Mouse (Mus musculus): ENCODE data around the gene Tbc1d9. TPM values are rescaled to one million over a fixed set of nuclear protein-coding genes. Genes with fewer than 3 reads are reported as not detected.

Gene Tbc1d9
- total RNA-seq (2017) = 13.9 to 21.4 TPM (median 17.8 TPM) in 3 replicates

DNA sequence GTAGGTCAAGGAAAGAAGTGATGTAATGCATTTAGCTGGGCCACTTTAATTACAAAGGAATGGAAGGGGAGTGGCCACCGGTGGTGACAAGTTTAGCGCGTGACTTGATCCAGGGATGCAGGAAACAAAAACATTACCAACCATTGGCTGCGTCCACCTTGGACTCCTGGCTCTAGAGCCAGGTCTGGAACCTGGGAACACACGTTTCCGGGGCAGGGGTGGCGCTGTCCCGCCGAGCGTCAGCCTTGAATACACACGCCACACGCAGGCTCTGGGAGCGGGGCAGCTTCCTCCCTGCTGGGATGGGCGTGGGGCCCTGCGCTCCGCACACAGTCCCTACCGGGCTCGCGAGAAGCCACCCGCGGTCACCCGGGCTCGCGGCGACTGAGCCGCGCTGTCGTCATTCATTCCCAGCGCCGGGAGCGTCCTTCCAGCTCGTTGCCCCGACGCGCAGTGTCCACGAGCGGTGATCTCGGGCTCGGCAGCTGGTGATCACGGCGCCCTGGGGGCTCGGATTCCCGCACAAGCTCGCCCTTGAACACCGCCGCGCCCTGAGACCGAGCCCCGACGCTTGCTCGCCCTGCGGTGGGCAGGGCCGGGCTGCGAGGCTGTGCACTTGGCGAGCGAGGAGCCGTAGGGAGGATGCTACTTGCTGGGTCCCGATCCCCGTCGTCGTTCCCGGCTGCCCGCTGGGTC lies at the start of gene Tbc1d9:
Gene Tbc1d9, plus strand, starts transcription at position 118 of the 696 bp plus-strand sequence.
- ATAC-seq (replicated peaks; ENCODE audit: insufficient number of reproducible peaks, low FRiP score, low TSS enrichment, poor library complexity, severe bottlenecking) = peak; percentile 82

- ATAC-seq (replicated peaks; ENCODE audit: insufficient number of reproducible peaks, low FRiP score, low TSS enrichment, poor library complexity, severe bottlenecking) = no peak
Measured at GRCm38 (mm10) chr8:83135086-83135485, 30.1 kb upstream of the Tbc1d9 start.

- ATAC-seq (replicated peaks; ENCODE audit: insufficient number of reproducible peaks, low FRiP score, low TSS enrichment, poor library complexity, severe bottlenecking) = no peak
Measured at GRCm38 (mm10) chr8:83140068-83140467, 25.1 kb upstream of the Tbc1d9 start.

- peak; percentile 83 for ATAC-seq (replicated peaks; ENCODE audit: insufficient number of reproducible peaks, low FRiP score, low TSS enrichment, poor library complexity, severe bottlenecking)
Measured at GRCm38 (mm10) chr8:83140701-83141111, 24.4 kb upstream of the Tbc1d9 start.

DNA sequence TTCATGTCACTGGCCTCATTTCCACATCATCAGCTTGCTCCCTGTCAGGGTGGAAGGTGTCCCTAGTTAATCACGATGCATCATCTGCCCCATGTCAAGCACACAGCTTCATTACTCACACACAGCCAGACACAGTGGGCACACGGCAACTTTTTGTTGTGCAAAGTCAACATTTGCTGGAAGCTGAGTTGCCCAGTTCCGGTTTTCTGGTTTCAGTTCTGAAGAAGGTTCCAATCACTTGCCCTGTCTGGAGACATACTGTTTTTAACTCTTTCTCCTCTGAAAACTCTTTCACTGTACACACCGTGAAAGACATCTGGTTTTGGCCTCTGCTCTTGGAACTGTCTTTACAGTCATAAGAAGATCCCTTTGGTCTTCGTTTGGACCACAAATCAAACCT lies 23.8 kb upstream of the Tbc1d9 start:
- ATAC-seq (replicated peaks; ENCODE audit: insufficient number of reproducible peaks, low FRiP score, low TSS enrichment, poor library complexity, severe bottlenecking) = peak; percentile 72

DNA sequence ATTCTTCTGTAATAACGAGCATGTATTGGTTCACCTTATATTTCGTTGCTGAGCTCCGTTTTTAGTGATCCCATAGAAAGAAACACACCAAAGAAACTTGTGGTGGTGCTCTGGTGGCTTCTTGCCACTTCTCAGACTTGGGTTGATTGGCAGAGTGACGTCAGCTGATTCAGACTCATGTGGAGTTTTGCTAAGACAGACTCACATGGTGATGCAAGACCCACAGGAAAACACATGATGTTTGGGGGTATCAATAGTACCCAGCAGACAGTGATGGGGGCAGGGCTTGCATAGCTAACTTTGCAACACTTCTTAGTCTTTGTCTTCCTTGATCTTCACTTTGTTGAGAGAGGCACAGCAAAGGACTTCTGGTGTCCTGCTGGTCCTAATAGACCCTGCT lies 20.6 kb upstream of the Tbc1d9 start:
- no peak for ATAC-seq (replicated peaks; ENCODE audit: insufficient number of reproducible peaks, low FRiP score, low TSS enrichment, poor library complexity, severe bottlenecking)

DNA sequence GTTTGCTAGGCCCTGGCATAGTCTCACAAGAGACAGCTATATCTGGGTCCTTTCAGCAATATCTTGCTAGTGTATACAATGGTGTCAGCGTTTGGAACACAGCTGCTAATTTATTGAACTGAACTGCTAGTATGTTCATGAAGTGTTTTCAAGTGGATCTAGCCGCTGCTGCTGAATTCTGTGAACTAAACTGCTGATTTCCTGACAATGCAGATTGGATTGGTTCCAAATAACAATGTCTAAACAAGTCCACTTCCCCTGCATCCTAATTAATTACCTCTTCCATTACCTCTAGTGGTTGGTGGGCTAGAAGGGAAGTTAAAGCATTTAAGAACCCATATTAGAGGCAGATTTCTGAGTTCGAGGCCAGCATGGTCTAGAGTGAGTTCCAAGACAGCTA lies 19.7 kb upstream of the Tbc1d9 start:
- no peak for ATAC-seq (replicated peaks; ENCODE audit: insufficient number of reproducible peaks, low FRiP score, low TSS enrichment, poor library complexity, severe bottlenecking)

DNA sequence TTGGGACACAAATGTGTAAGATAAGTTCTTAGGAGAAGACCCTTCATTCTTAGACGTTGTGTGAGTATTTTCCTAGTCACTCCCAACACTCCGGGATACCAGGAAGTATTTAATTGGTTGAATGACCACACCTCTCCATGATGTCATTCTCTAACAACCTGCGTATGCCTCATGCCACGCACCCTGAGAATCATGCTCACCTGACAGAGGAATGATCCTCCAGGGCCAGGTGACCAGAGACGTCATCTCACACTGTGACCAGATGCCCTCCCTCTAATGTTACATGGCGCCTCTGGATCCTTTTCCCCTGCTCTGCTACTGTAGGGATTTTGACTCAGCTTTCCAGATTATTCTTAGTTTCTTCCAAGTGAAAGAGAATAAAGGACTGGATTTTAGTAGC lies 16.0 kb upstream of the Tbc1d9 start:
- no peak for ATAC-seq (replicated peaks; ENCODE audit: insufficient number of reproducible peaks, low FRiP score, low TSS enrichment, poor library complexity, severe bottlenecking)

DNA sequence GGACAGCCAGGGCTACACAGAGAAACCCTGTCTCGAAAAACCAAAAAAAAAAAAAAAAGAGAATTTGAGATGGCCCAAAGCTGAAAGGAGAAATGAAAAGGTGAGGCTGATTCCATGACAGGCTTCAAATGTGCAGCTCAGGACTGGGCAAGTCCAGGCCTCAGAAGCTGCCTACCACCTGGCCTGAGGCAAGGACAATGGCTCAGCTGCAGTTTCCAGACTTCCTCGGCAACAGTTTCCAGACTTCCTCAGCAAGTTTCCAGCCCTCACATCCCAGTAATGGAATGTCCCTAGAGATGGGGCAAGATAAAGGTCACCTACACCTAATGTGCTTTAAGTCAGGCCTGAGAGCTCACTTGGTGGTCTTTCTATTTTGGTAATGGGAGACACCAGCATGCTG lies 13.1 kb upstream of the Tbc1d9 start:
- ATAC-seq (replicated peaks; ENCODE audit: insufficient number of reproducible peaks, low FRiP score, low TSS enrichment, poor library complexity, severe bottlenecking) = no peak

DNA sequence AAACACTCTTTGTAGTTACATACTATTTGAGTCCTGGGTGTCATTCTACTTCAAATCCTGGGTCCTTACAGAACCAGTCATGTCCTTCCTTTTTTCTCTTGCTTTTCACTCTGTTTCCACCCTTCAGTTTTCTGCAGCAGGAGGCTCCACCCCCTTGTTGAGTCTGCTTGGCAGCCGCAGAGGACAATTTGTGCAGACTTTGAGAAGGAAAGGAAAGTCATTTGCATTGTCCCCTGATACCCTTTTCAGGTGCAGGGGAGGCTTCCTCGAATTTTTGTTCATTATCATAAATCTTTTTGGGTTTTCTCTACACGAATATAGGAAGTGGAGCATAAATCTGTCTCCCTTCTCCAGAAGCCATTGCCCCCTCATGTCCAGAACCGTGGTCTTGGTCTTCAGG lies 12.7 kb upstream of the Tbc1d9 start:
- no peak for ATAC-seq (replicated peaks; ENCODE audit: insufficient number of reproducible peaks, low FRiP score, low TSS enrichment, poor library complexity, severe bottlenecking)

DNA sequence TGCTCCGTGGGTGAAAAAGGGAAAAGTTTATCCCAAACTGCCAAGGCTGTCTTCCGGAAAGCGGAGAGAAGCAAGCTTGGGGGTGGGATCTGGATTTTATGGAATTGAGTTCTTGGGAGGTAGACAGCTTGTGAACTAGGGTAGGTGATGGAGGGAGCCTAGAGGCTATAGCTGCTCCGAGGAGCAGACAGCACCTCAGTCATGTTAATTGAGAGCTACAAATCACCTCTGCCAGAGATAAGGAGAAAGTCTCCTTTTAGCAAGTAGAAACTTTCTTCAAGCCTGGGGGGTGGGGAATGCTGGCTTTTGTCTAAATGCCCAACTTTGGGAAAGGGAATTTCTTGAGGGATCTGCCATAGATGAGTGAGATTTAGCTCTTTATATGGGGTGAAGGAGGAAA lies 10.0 kb upstream of the Tbc1d9 start:
- no peak for ATAC-seq (replicated peaks; ENCODE audit: insufficient number of reproducible peaks, low FRiP score, low TSS enrichment, poor library complexity, severe bottlenecking)

DNA sequence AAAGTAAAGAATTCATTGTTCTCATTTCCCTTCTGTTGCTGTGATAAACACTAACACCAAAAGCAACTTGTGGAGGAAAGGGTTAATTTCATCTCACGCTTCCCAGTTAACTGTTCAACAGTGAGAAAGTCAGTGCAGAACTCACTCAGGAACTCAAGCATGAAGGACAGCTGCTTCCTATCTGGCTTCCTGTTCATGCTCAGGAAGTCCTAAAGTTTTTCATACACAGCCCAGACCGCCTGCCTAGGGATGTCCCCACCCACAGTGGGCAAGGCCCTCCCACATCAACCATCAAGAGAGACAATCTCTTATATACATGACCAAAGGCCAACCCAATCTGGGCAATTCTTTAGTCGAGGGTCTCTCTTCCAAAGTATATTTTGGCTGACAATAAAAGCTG lies 6.2 kb upstream of the Tbc1d9 start:
- ATAC-seq (replicated peaks; ENCODE audit: insufficient number of reproducible peaks, low FRiP score, low TSS enrichment, poor library complexity, severe bottlenecking) = no peak

DNA sequence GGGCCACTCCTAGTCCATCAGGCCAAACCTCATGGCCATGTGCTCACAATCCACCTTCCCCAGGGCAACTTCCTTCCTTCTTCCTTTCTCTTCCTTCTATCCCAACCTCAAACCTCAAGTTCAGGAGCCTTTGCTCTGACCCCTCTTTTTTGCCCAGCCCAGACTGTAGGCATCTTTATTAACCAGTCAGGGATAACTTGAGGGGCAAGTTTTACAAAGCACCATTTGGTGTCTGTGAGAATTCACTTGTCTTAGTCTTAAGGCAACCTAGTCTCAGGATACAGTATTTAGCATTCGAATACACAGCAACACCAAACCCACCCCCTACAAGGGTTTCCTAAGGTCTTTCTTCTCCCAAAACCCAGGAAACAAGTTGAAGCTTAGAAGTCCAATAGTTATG lies 5.5 kb upstream of the Tbc1d9 start:
- ATAC-seq (replicated peaks; ENCODE audit: insufficient number of reproducible peaks, low FRiP score, low TSS enrichment, poor library complexity, severe bottlenecking) = no peak

DNA sequence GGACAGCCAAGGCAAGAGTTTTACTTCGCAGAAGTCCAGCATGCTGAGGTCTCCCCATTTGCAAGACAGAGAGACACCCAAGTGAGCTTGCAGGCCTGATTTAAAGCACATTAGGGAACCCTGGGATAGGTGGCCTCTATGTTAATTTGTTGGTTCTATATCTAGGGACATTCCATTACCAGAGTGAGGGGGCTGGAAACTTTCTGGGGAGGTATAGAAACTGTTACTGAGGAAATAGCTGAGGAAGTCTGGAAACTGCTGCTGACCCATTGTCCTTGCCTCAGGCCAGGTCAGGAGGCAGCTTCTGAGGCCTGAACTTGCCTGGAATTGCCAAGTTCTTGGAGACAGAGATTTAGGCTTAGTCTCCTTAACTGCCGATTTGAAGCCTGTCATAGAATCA lies 4.5 kb upstream of the Tbc1d9 start:
- no peak for ATAC-seq (replicated peaks; ENCODE audit: insufficient number of reproducible peaks, low FRiP score, low TSS enrichment, poor library complexity, severe bottlenecking)

DNA sequence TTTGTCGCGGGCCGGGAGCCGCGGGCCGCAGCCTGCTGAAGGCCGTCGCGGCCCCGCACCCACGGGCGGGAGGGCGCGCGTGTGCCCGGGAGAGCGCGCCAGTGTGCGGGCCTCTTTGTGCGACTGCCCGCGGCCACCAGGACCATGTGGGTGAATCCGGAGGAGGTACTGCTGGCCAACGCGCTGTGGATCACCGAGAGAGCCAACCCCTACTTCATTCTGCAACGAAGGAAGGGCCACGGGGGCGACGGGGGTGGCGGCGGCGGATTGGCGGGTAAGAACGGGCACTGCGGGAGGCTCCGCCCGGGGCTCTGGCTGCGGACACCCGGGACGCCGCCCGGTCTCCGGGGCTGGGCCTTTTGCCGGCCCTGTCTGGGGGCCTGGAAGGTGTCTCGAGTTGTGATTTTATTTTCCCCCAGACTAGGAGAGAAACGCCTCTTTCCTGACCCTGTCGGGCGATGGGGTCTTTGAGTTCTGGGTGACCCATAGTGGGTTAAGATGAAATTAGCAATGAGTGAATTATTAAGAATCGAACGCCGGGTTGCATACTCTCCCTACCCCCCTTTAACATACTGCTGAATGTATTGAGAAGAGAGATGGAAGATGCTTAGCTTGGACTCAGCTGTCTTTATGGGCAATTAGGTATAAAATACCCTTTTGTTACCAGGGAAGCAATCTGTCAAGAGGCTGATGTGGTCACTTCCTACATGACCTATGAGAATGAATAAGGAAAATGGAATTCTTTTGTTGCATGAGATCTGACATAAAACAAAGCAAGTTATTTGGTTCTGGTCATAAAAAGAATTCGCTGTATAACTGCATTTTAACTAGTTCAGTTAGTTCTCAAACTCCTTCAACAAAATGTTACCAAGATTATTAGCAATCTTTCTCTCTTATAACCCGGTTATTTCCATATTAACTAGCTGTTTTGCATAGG lies 1.0 kb downstream of the Tbc1d9 start, which contains the start of gene Gm10645:
Gene Gm10645, minus strand, starts transcription at position 240 of the 937 bp plus-strand sequence.
- peak; percentile 41; the same call in 1 of the 2 replicates for ATAC-seq (replicated peaks; ENCODE audit: insufficient number of reproducible peaks, low FRiP score, low TSS enrichment, poor library complexity, severe bottlenecking)

DNA sequence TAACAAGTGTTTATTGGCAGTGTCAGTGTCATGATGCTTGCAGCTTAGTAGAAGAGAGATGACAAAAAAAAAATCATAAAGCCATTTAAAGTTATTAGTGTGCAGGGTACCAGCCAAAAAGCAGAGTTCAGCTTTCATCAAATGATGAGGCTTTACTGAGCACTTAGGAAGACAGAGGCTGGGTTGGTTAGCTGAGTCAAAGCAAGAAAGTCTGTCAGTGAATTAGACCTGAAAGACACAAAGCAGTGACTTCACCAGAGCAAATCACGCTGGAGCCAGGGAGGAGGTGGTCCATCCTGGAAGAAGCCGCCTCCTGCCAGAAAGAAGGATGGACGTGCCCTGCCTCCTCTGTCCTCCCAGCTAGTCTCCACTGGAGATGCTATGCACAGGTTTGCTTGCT lies 2.8 kb downstream of the Tbc1d9 start:
- no peak for ATAC-seq (replicated peaks; ENCODE audit: insufficient number of reproducible peaks, low FRiP score, low TSS enrichment, poor library complexity, severe bottlenecking)

DNA sequence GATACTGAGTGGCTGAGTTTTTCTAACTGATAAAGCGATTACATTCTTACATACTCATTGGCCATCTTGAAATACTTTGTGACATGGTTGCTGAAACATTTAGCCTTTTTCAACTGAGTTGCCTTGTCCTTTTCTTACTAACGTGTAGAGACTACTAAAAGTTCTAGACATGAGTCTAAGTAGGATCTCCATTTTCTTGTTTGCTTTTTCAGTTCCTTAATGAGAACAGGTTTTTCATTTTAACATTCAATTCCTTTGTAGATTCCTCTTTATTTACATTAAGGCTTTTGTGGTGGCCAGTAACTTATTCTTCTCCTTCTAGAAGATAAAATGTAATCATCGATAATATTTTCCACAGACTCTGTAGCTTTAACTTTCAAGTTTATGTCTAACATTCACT lies 4.0 kb downstream of the Tbc1d9 start:
- no peak for ATAC-seq (replicated peaks; ENCODE audit: insufficient number of reproducible peaks, low FRiP score, low TSS enrichment, poor library complexity, severe bottlenecking)

- ATAC-seq (replicated peaks; ENCODE audit: insufficient number of reproducible peaks, low FRiP score, low TSS enrichment, poor library complexity, severe bottlenecking) = no peak
Measured at GRCm38 (mm10) chr8:83169709-83170108, 4.6 kb downstream of the Tbc1d9 start.

GRCm38 (mm10) chr8:83170894-83171293 lies 5.7 kb downstream of the Tbc1d9 start:
- ATAC-seq (replicated peaks; ENCODE audit: insufficient number of reproducible peaks, low FRiP score, low TSS enrichment, poor library complexity, severe bottlenecking) = no peak

DNA sequence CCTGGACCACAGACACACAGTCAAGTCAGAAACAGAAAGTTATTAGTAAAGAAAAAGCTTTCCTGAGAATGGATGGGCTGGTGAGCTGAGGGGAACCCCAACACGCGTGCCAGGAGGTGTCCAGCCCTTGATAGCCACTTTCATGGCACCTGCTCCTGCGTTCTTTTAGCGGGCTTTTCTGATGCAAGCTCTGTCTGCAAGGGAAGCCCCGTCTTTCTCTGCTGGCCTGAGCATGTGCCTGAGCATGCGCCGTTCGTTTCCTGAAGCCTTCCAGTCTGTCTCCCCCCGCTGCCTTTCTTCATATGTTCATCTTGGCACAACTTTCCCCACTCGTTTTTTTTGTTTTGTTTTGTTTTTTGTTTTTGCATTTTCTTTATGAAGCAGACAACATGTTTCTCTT lies 10.5 kb downstream of the Tbc1d9 start:
- ATAC-seq (replicated peaks; ENCODE audit: insufficient number of reproducible peaks, low FRiP score, low TSS enrichment, poor library complexity, severe bottlenecking) = no peak

Data from monocyte, adult 5-6 weeks (primary cell).